Mouse (Mus musculus) Muller cell, postnatal 12 days (primary cell): Measurements from ENCODE around the gene Dab2ip.

Source experiments
- DNase-seq: peaks from one replicate; pipeline ENCODE4 v3.0.0-alpha.2; 2015; ENCODE audit errors: inconsistent ontology term

Gene Dab2ip

GRCm38 (mm10) chr2:35595102-35595501 lies 37.0 kb downstream of the Dab2ip start:
- no peak for DNase-seq

- no peak for DNase-seq
These were observed 37.7 kb downstream of the Dab2ip start for GRCm38 (mm10) chr2:35595718-35596117.

GRCm38 (mm10) chr2:35596796-35597195 lies 38.7 kb downstream of the Dab2ip start:
- no peak for DNase-seq

- no peak for DNase-seq
These were observed 40.8 kb downstream of the Dab2ip start for GRCm38 (mm10) chr2:35598819-35599218.

GRCm38 (mm10) chr2:35601665-35602064 lies 43.6 kb downstream of the Dab2ip start:
- DNase-seq, result no peak

- peak; percentile 81 for DNase-seq
These were observed 49.4 kb downstream of the Dab2ip start for GRCm38 (mm10) chr2:35607476-35607875.

GRCm38 (mm10) chr2:35608856-35609255 lies 50.8 kb downstream of the Dab2ip start:
- DNase-seq, result no peak

- peak; percentile 64 for DNase-seq
These were observed 51.3 kb downstream of the Dab2ip start for GRCm38 (mm10) chr2:35609317-35609716.

GRCm38 (mm10) chr2:35610168-35610951 lies 52.3 kb downstream of the Dab2ip start:
- no peak for DNase-seq

GRCm38 (mm10) chr2:35610976-35611375 lies 52.9 kb downstream of the Dab2ip start:
- DNase-seq, result no peak

GRCm38 (mm10) chr2:35611645-35612044 lies 53.6 kb downstream of the Dab2ip start:
- peak; percentile 75 for DNase-seq

GRCm38 (mm10) chr2:35612297-35612696 lies 54.2 kb downstream of the Dab2ip start:
- DNase-seq, result no peak

GRCm38 (mm10) chr2:35613946-35614353 lies 55.9 kb downstream of the Dab2ip start:
- no peak for DNase-seq

- DNase-seq, result peak; percentile 66
These were observed 56.3 kb downstream of the Dab2ip start for GRCm38 (mm10) chr2:35614411-35614810.

GRCm38 (mm10) chr2:35615366-35615765 lies 57.3 kb downstream of the Dab2ip start:
- no peak for DNase-seq

- no peak for DNase-seq
These were observed 57.9 kb downstream of the Dab2ip start for GRCm38 (mm10) chr2:35615977-35616376.

- DNase-seq, result no peak
These were observed 59.0 kb downstream of the Dab2ip start for GRCm38 (mm10) chr2:35616891-35617658.

GRCm38 (mm10) chr2:35618981-35619380 lies 60.9 kb downstream of the Dab2ip start:
- DNase-seq, result no peak

GRCm38 (mm10) chr2:35619532-35619931 lies 61.5 kb downstream of the Dab2ip start:
- DNase-seq, result no peak

GRCm38 (mm10) chr2:35620364-35621224 lies 62.5 kb downstream of the Dab2ip start:
- no peak for DNase-seq

GRCm38 (mm10) chr2:35621225-35621519 lies 63.1 kb downstream of the Dab2ip start:
- DNase-seq, result no peak

GRCm38 (mm10) chr2:35621796-35622195 lies 63.7 kb downstream of the Dab2ip start:
- DNase-seq, result peak; percentile 82
